ENCODE assay signal across 22 mouse cellular contexts in the genomic region with DNA sequence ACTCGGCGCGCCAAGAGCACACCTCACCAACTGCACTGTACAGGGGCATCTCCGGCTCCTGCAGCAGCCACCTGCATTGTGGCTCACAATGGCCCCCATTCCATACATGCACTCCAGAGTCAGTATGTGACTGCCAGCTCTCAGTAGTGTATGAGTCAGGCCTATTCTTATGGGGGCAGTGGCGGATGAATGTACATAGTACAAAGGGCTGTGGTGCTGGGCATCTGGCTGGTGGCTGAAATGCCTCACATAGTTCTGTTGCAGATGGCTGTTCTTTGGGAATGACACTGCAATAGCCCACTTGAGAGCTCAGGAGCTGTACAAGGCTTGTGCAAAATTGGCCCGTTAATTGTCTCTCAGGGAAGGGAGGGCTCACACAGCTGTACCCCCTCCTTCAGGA. TPM values are rescaled to one million over a fixed set of nuclear protein-coding genes. Genes with fewer than 3 reads are reported as not detected.
"Had no signal": no experiment of that assay in that cellular context is flagged by ENCODE, and none has a peak within 500 bp of the region (broad histone marks: within the 10 kb centered on the region; RNA-seq: fewer than 3 reads in every experiment).

No protein-coding gene starts in this region.

- H3K9me3 ChIP-seq: kidney, embryonic 15.5 days; limb, embryonic 10.5 days; limb, embryonic 13.5 days; liver, embryonic 13.5 days had no signal

- DNase-seq: kidney, postnatal 10 days; kidney, postnatal 36 days; liver; liver, embryonic 13.5 days; lung, adult 2 months; lung, postnatal 14 days; lung, postnatal 4 days; midbrain, embryonic 14.5 days; thymus, adult 18-20 months; thymus, postnatal 36 days had no signal

- H3K4me3 ChIP-seq: kidney, embryonic 15.5 days; limb, embryonic 10.5 days; limb, embryonic 13.5 days; liver, embryonic 13.5 days had no signal

- H3K27ac ChIP-seq: kidney, embryonic 15.5 days; limb, embryonic 10.5 days; limb, embryonic 13.5 days; liver, embryonic 13.5 days had no signal

- H3K36me3 ChIP-seq: kidney, embryonic 15.5 days; limb, embryonic 10.5 days; limb, embryonic 13.5 days; liver, embryonic 13.5 days had no signal

- H3K9ac ChIP-seq: kidney, embryonic 15.5 days; limb, embryonic 13.5 days; liver, embryonic 13.5 days had no signal

- H3K4me1 ChIP-seq: kidney, embryonic 15.5 days; liver, embryonic 13.5 days had no signal

- H3K4me2 ChIP-seq: kidney, embryonic 15.5 days; limb, embryonic 13.5 days; liver, embryonic 13.5 days; midbrain, embryonic 11.5 days had no signal

RNA-seq across cellular contexts. Expression of gene Sstr5, which starts 15.0 kb away (rescaled TPM):
- total RNA-seq: megakaryocyte progenitor cell, adult 5-6 weeks; megakaryocyte-erythroid progenitor cell, adult 5-6 weeks had no signal
- polyA plus RNA-seq: kidney, embryonic 15.5 days; liver, embryonic 13.5 days; liver, embryonic 16.5 days; midbrain, embryonic 11.5 days; neural tube, embryonic 11.5 days; spleen, adult 2 months; urinary bladder, adult 2 months had no signal

RNA-seq across cellular contexts. Expression of gene Tekt4, which starts 27.7 kb away (rescaled TPM):
- total RNA-seq: megakaryocyte progenitor cell, adult 5-6 weeks; megakaryocyte-erythroid progenitor cell, adult 5-6 weeks had no signal
- polyA plus RNA-seq: kidney, embryonic 15.5 days; limb, embryonic 10.5 days; limb, embryonic 13.5 days; liver, embryonic 13.5 days; small intestine, adult 2 months; stomach, embryonic 16.5 days had no signal
